Mouse (Mus musculus) G1E (cell line): Measurements from ENCODE around the gene Rhog.

Source experiments
- CTCF ChIP-seq: IDR thresholded peaks from 2 replicates; pipeline ENCODE4 v1.5.1; 2012; ENCODE audit warnings: low read depth, low read length, inconsistent platforms, mixed read lengths
- GATA1 ChIP-seq: IDR thresholded peaks from 2 replicates; pipeline ENCODE4 v1.6.1; 2012; ENCODE audit warnings: borderline replicate concordance, low read length, inconsistent platforms, mixed read lengths
- TAL1 ChIP-seq: conservative IDR thresholded peaks from 2 replicates; pipeline ENCODE4 v1.6.1; 2012; ENCODE audit warnings: low read depth, low read length, inconsistent platforms, mixed read lengths

DNA sequence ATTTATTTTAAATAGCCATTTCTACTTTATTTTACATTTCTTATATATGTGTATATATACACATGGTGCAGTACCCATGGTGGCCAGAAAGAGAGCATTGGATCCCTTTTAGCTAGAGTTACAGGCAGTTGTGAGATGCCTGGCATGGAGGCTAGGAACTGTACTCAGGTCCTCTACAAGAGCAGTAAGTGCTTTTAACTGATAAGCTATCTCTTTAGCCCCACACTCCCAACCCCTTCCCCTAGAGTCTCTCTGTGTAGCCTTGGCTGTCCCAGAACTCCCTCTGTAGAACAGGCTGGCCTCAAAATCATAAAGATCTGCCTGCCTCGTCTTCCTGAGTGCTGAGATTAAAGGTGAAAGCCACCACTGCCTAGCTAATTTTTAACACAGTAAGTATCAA, 50.2 kb downstream of the Rhog start:
- no peak for TF ChIP-seq CTCF
- 0 out of 2 replicates have a peak, but pooled peaks have one; percentile 20 for TF ChIP-seq TAL1
- TF ChIP-seq GATA1, result no peak
